Mouse (Mus musculus) lung, embryonic 14.5 days (tissue): Measurements from ENCODE around the gene Hes3. TPM values are rescaled to one million over a fixed set of nuclear protein-coding genes. Genes with fewer than 3 reads are reported as not detected.

Experiments used
- ATAC-seq: fragments of 200-750 bp; cut with Nextera tagmentation; 2 replicates; pipeline ENCODE4 v1.8.0; 2017; ENCODE audit warnings: mild to moderate bottlenecking, moderate TSS enrichment, moderate library complexity; ENCODE audit not compliant: insufficient read depth
- DNase-seq: peaks from one replicate; pipeline ENCODE4 v3.0.0-alpha.2; 2015
- H3K27ac ChIP-seq: fragments of 300-500 bp; sonication (generic); 2 replicates; pipeline ENCODE4 v1.5.1; 2014; ENCODE audit warnings: low read depth, mild to moderate bottlenecking, moderate library complexity
- H3K27me3 ChIP-seq: fragments of 300-500 bp; sonication (generic); 2 replicates; pipeline ENCODE4 v1.6.1; 2014; ENCODE audit warnings: low read length, control low read depth; ENCODE audit not compliant: insufficient read depth
- H3K36me3 ChIP-seq: fragments of 300-500 bp; sonication (generic); 2 replicates; pipeline ENCODE4 v1.6.1; 2014; ENCODE audit warnings: control low read depth; ENCODE audit not compliant: insufficient read depth
- H3K4me1 ChIP-seq: fragments of 300-500 bp; sonication (generic); 2 replicates; pipeline ENCODE4 v1.6.1; 2014; ENCODE audit warnings: antibody characterized with exemption, control low read depth; ENCODE audit not compliant: insufficient read depth
- H3K4me2 ChIP-seq: fragments of 300-500 bp; sonication (generic); 2 replicates; pipeline ENCODE4 v1.6.1; 2014; ENCODE audit warnings: mild to moderate bottlenecking
- H3K4me3 ChIP-seq: fragments of 300-500 bp; sonication (generic); 2 replicates; pipeline ENCODE4 v1.5.1; 2014; ENCODE audit warnings: low read depth, low read length
- H3K9ac ChIP-seq: fragments of 300-500 bp; sonication (generic); 2 replicates; pipeline ENCODE4 v1.6.1; 2014
- H3K9me3 ChIP-seq: fragments of 300-500 bp; sonication (generic); 2 replicates; pipeline ENCODE4 v1.6.1; 2016; ENCODE audit warnings: low read depth, low read length, control low read depth
- CTCF ChIP-seq: IDR thresholded peaks from 2 replicates; pipeline ENCODE4 v1.5.1; 2016; ENCODE audit warnings: antibody characterized with exemption, low read depth
- WGBS: fragments of 180-500 bp; shearing (Covaris S2); extraction: QIAGEN DNeasy Blood & Tissue Kit; methylation state at CpG from one replicate; pipeline ENCODE4 v1.1.7; 2014; 5-methylcytosine and 5-hydroxymethylcytosine counted together
- polyA plus RNA-seq: library from polyadenylated mRNA; unstranded; fragments of >200 nt; fragmentation: Nextera tagmentation; extraction: Ambion mirVana; gene quantifications from 2 replicates; pipeline ENCODE4 v1.2.1, GENCODE M21; 2014

The Hes3 gene
- polyA plus RNA-seq, 1 experiment from 2014 or later = not detected

GRCm38 (mm10) chr4:152317631-152318033 is 26.2 kb upstream of the Hes3 start:
- Histone ChIP-seq H3K27ac (no peak overlapping the region), H3K36me3 (no peaks in the 10 kb centered on the region), H3K9me3 (no peaks in the 10 kb centered on the region), H3K4me1 (no peaks in the 10 kb centered on the region), H3K4me2 (peak overlapping the region; percentile 43; the same call in 1 of the 2 replicates), H3K9ac (no peak overlapping the region), H3K27me3 (peaks cover 56% of the 10 kb centered on the region), H3K4me3 (no peak overlapping the region)
- no peak for DNase-seq
- TF ChIP-seq CTCF = no peak
- ATAC-seq = no peak
- 60% methylated on average over 6 of the region's 6 CpGs for WGBS

GRCm38 (mm10) chr4:152315498-152316213 is 24.2 kb upstream of the Hes3 start:
- no peaks in the 10 kb centered on the region for H3K36me3 ChIP-seq
- DNase-seq (no peak), ATAC-seq (no peak)
- H3K4me1 ChIP-seq = no peaks in the 10 kb centered on the region
- H3K9me3 ChIP-seq = no peaks in the 10 kb centered on the region
- no peak for TF ChIP-seq CTCF
- peak overlapping the region; percentile 50 for H3K4me2 ChIP-seq
- under 1% methylated on average over 43 of the region's 43 CpGs for WGBS
- H3K27ac ChIP-seq = no peak overlapping the region
- H3K4me3 ChIP-seq = peak overlapping the region; percentile 23
- peaks cover 74% of the 10 kb centered on the region for H3K27me3 ChIP-seq
- peak overlapping the region; percentile 2; the same call in 1 of the 2 replicates for H3K9ac ChIP-seq

- Histone ChIP-seq H3K4me1 (no peaks in the 10 kb centered on the region), H3K27me3 (peaks cover 74% of the 10 kb centered on the region), H3K9ac (no peak overlapping the region), H3K36me3 (peaks cover 3% of the 10 kb centered on the region; the same call in 1 of the 2 replicates), H3K4me2 (no peak overlapping the region), H3K4me3 (no peak overlapping the region; the same call in 1 of the 2 replicates), H3K9me3 (no peaks in the 10 kb centered on the region), H3K27ac (no peak overlapping the region)
- ATAC-seq (no peak), DNase-seq (peak; percentile 53)
- peak; percentile 46 for TF ChIP-seq CTCF
Measured at GRCm38 (mm10) chr4:152313934-152314333, 22.5 kb upstream of the Hes3 start.

- Histone ChIP-seq H3K36me3 (peaks cover 6% of the 10 kb centered on the region; the same call in 1 of the 2 replicates), H3K9me3 (no peaks in the 10 kb centered on the region), H3K27me3 (peaks cover 71% of the 10 kb centered on the region), H3K4me2 (peak overlapping the region; percentile 62), H3K4me1 (no peaks in the 10 kb centered on the region), H3K27ac (no peak overlapping the region), H3K4me3 (peak overlapping the region; percentile 32), H3K9ac (no peak overlapping the region)
- ATAC-seq = peak; percentile 33; the same call in 1 of the 2 replicates
- peak; percentile 48 for DNase-seq
- TF ChIP-seq CTCF = no peak
- under 1% methylated on average over 29 of the region's 29 CpGs for WGBS
Measured at GRCm38 (mm10) chr4:152313211-152313632, 21.8 kb upstream of the Hes3 start.

- 2% methylated on average over 14 of the region's 14 CpGs for WGBS
- H3K9me3 ChIP-seq = no peaks in the 10 kb centered on the region
Measured at GRCm38 (mm10) chr4:152312186-152312585, 20.7 kb upstream of the Hes3 start.

GRCm38 (mm10) chr4:152307542-152307941 is 16.1 kb upstream of the Hes3 start:
- Histone ChIP-seq H3K27me3 (peaks cover 17% of the 10 kb centered on the region), H3K4me1 (no peaks in the 10 kb centered on the region), H3K4me3 (no peak overlapping the region), H3K36me3 (peaks cover 35% of the 10 kb centered on the region), H3K9ac (no peak overlapping the region), H3K9me3 (no peaks in the 10 kb centered on the region), H3K27ac (no peak overlapping the region), H3K4me2 (no peak overlapping the region)
- TF ChIP-seq CTCF = no peak
- 85% methylated on average over 9 of the region's 9 CpGs for WGBS
- DNase-seq = no peak
- ATAC-seq = no peak

More at GRCm38 (mm10) chr4:152312186-152312585, 20.7 kb upstream of the Hes3 start:
- Histone ChIP-seq H3K27me3 (peaks cover 63% of the 10 kb centered on the region), H3K4me3 (peak overlapping the region; percentile 4; the same call in 1 of the 2 replicates), H3K9ac (no peak overlapping the region), H3K36me3 (peaks cover 6% of the 10 kb centered on the region; the same call in 1 of the 2 replicates), H3K27ac (no peak overlapping the region), H3K4me2 (peak overlapping the region; percentile 62), H3K4me1 (no peaks in the 10 kb centered on the region)
- ATAC-seq (no peak), DNase-seq (no peak)
- TF ChIP-seq CTCF = no peak

- no peak for TF ChIP-seq CTCF
- no peak for DNase-seq
- no peak overlapping the region for H3K4me2 ChIP-seq
- no peak overlapping the region for H3K27ac ChIP-seq
- H3K9me3 ChIP-seq = no peaks in the 10 kb centered on the region
- no peak for ATAC-seq
- H3K9ac ChIP-seq = no peak overlapping the region
- WGBS = 68% methylated on average over 6 of the region's 6 CpGs
- H3K36me3 ChIP-seq = peaks cover 47% of the 10 kb centered on the region
- no peak overlapping the region for H3K4me3 ChIP-seq
- no peaks in the 10 kb centered on the region for H3K4me1 ChIP-seq
- peaks cover 2% of the 10 kb centered on the region for H3K27me3 ChIP-seq
Measured at GRCm38 (mm10) chr4:152305991-152306390, 14.5 kb upstream of the Hes3 start.
